Mouse (Mus musculus): ENCODE results near the gene Tenm3. TPM values are rescaled to one million over a fixed set of nuclear protein-coding genes. Genes with fewer than 3 reads are reported as not detected.

Tenm3 gene
- polyA plus RNA-seq, 1 experiment from 2014 or later, result 65.3 TPM

GRCm38 (mm10) chr8:48803070-48803469 lies 40.7 kb downstream of the Tenm3 start:
- Histone ChIP-seq H3K4me3 (no peak overlapping the region), H3K27ac (no peak overlapping the region), H3K36me3 (no peaks in the 10 kb centered on the region), H3K4me1 (peaks cover 19% of the 10 kb centered on the region), H3K9ac (no peak overlapping the region), H3K4me2 (replicated peaks) (no peak overlapping the region), H3K27me3 (no peaks in the 10 kb centered on the region), H3K9me3 (no peaks in the 10 kb centered on the region)
- ATAC-seq (ENCODE audit: insufficient number of reproducible peaks, insufficient read depth, low FRiP score, low TSS enrichment), result no peak
- WGBS, result 83% methylated on average over 8 of the region's 8 CpGs

GRCm38 (mm10) chr8:48802231-48802630 lies 41.5 kb downstream of the Tenm3 start:
- 38% methylated on average over 8 of the region's 8 CpGs for WGBS
- H3K4me2 ChIP-seq (replicated peaks), result no peak overlapping the region
- peaks cover 27% of the 10 kb centered on the region for H3K4me1 ChIP-seq
- no peaks in the 10 kb centered on the region for H3K9me3 ChIP-seq
- H3K4me3 ChIP-seq, result no peak overlapping the region
- no peaks in the 10 kb centered on the region for H3K27me3 ChIP-seq
- H3K27ac ChIP-seq, result no peak overlapping the region
- no peaks in the 10 kb centered on the region for H3K36me3 ChIP-seq
- no peak overlapping the region for H3K9ac ChIP-seq
- no peak for ATAC-seq (ENCODE audit: insufficient number of reproducible peaks, insufficient read depth, low FRiP score, low TSS enrichment)

- ATAC-seq (ENCODE audit: insufficient number of reproducible peaks, insufficient read depth, low FRiP score, low TSS enrichment), result 0 out of 2 replicates have a peak, but pooled peaks have one; percentile 41
- peaks cover 40% of the 10 kb centered on the region for H3K4me1 ChIP-seq
Observed at GRCm38 (mm10) chr8:48797955-48798359, 45.8 kb downstream of the Tenm3 start.

GRCm38 (mm10) chr8:48794285-48794684 lies 49.5 kb downstream of the Tenm3 start:
- no peaks in the 10 kb centered on the region for H3K27me3 ChIP-seq
- no peak overlapping the region for H3K4me3 ChIP-seq
- ATAC-seq (ENCODE audit: insufficient number of reproducible peaks, insufficient read depth, low FRiP score, low TSS enrichment), result no peak
- peaks cover 27% of the 10 kb centered on the region for H3K4me1 ChIP-seq
- H3K9ac ChIP-seq, result no peak overlapping the region
- no peak overlapping the region for H3K4me2 ChIP-seq (replicated peaks)
- WGBS, result 20% methylated on average over 7 of the region's 7 CpGs
- H3K27ac ChIP-seq, result 0 out of 2 replicates have a peak overlapping the region, but pooled peaks have one; percentile 17
- H3K9me3 ChIP-seq, result no peaks in the 10 kb centered on the region
- H3K36me3 ChIP-seq, result no peaks in the 10 kb centered on the region

More at GRCm38 (mm10) chr8:48797955-48798359, 45.8 kb downstream of the Tenm3 start:
- Histone ChIP-seq H3K9me3 (no peaks in the 10 kb centered on the region), H3K9ac (no peak overlapping the region), H3K4me2 (replicated peaks) (no peak overlapping the region), H3K4me3 (no peak overlapping the region), H3K27me3 (no peaks in the 10 kb centered on the region), H3K27ac (no peak overlapping the region), H3K36me3 (no peaks in the 10 kb centered on the region)
- WGBS, result 52% methylated on average over 5 of the region's 5 CpGs

GRCm38 (mm10) chr8:48793729-48794128 lies 50.0 kb downstream of the Tenm3 start:
- WGBS, result 45% methylated on average over 8 of the region's 8 CpGs
- no peaks in the 10 kb centered on the region for H3K36me3 ChIP-seq
- peaks cover 27% of the 10 kb centered on the region for H3K4me1 ChIP-seq
- no peaks in the 10 kb centered on the region for H3K9me3 ChIP-seq
- no peaks in the 10 kb centered on the region for H3K27me3 ChIP-seq
- H3K27ac ChIP-seq, result 0 out of 2 replicates have a peak overlapping the region, but pooled peaks have one; percentile 7
- H3K4me3 ChIP-seq, result no peak overlapping the region
- no peak overlapping the region for H3K9ac ChIP-seq
- no peak for ATAC-seq (ENCODE audit: insufficient number of reproducible peaks, insufficient read depth, low FRiP score, low TSS enrichment)
- H3K4me2 ChIP-seq (replicated peaks), result no peak overlapping the region

- H3K27ac ChIP-seq, result no peak overlapping the region
- 76% methylated on average over 10 of the region's 10 CpGs for WGBS
- H3K36me3 ChIP-seq, result no peaks in the 10 kb centered on the region
- no peaks in the 10 kb centered on the region for H3K27me3 ChIP-seq
- ATAC-seq (ENCODE audit: insufficient number of reproducible peaks, insufficient read depth, low FRiP score, low TSS enrichment), result no peak
- H3K4me3 ChIP-seq, result no peak overlapping the region
- H3K9me3 ChIP-seq, result no peaks in the 10 kb centered on the region
- no peak overlapping the region for H3K4me2 ChIP-seq (replicated peaks)
- peaks cover 20% of the 10 kb centered on the region for H3K4me1 ChIP-seq
- no peak overlapping the region for H3K9ac ChIP-seq
Observed at GRCm38 (mm10) chr8:48792587-48793326, 51.0 kb downstream of the Tenm3 start.

- H3K4me1 ChIP-seq, result peaks cover 5% of the 10 kb centered on the region; the same call in 1 of the 2 replicates
- no peak overlapping the region for H3K4me3 ChIP-seq
- 89% methylated on average over 9 of the region's 9 CpGs for WGBS
Observed at GRCm38 (mm10) chr8:48783308-48783707, 60.4 kb downstream of the Tenm3 start.

GRCm38 (mm10) chr8:48780628-48781027 lies 63.1 kb downstream of the Tenm3 start:
- H3K9ac ChIP-seq, result no peak overlapping the region
- no peak overlapping the region for H3K27ac ChIP-seq
- no peaks in the 10 kb centered on the region for H3K36me3 ChIP-seq
- WGBS, result 71% methylated on average over 6 of the region's 6 CpGs
- H3K27me3 ChIP-seq, result no peaks in the 10 kb centered on the region
- peaks cover 11% of the 10 kb centered on the region for H3K4me1 ChIP-seq
- no peaks in the 10 kb centered on the region for H3K9me3 ChIP-seq
- ATAC-seq (ENCODE audit: insufficient number of reproducible peaks, insufficient read depth, low FRiP score, low TSS enrichment), result no peak
- H3K4me2 ChIP-seq (replicated peaks), result no peak overlapping the region
- no peak overlapping the region for H3K4me3 ChIP-seq

More at GRCm38 (mm10) chr8:48783308-48783707, 60.4 kb downstream of the Tenm3 start:
- Histone ChIP-seq H3K4me2 (replicated peaks) (no peak overlapping the region), H3K27me3 (no peaks in the 10 kb centered on the region), H3K27ac (no peak overlapping the region), H3K9ac (no peak overlapping the region), H3K36me3 (no peaks in the 10 kb centered on the region), H3K9me3 (no peaks in the 10 kb centered on the region)
- no peak for ATAC-seq (ENCODE audit: insufficient number of reproducible peaks, insufficient read depth, low FRiP score, low TSS enrichment)

GRCm38 (mm10) chr8:48779194-48779593 lies 64.6 kb downstream of the Tenm3 start:
- no peak overlapping the region for H3K4me2 ChIP-seq (replicated peaks)
- H3K4me3 ChIP-seq, result no peak overlapping the region
- no peak overlapping the region for H3K9ac ChIP-seq
- no peaks in the 10 kb centered on the region for H3K36me3 ChIP-seq
- 68% methylated on average over 4 of the region's 4 CpGs for WGBS
- peaks cover 19% of the 10 kb centered on the region for H3K4me1 ChIP-seq
- no peaks in the 10 kb centered on the region for H3K27me3 ChIP-seq
- H3K27ac ChIP-seq, result no peak overlapping the region
- no peaks in the 10 kb centered on the region for H3K9me3 ChIP-seq
- ATAC-seq (ENCODE audit: insufficient number of reproducible peaks, insufficient read depth, low FRiP score, low TSS enrichment), result no peak

- H3K9ac ChIP-seq, result no peak overlapping the region
Observed at GRCm38 (mm10) chr8:48776081-48776480, 67.7 kb downstream of the Tenm3 start.

GRCm38 (mm10) chr8:48775531-48776037 lies 68.2 kb downstream of the Tenm3 start:
- no peak overlapping the region for H3K9ac ChIP-seq
- ATAC-seq (ENCODE audit: insufficient number of reproducible peaks, insufficient read depth, low FRiP score, low TSS enrichment), result 0 out of 2 replicates have a peak, but pooled peaks have one; percentile 43
- H3K4me1 ChIP-seq, result peaks cover 14% of the 10 kb centered on the region
- 5% methylated on average over 9 of the region's 9 CpGs for WGBS
- no peak overlapping the region for H3K4me3 ChIP-seq
- H3K36me3 ChIP-seq, result no peaks in the 10 kb centered on the region
- peak overlapping the region; percentile 39 for H3K4me2 ChIP-seq (replicated peaks)
- H3K27ac ChIP-seq, result peak overlapping the region; percentile 18; the same call in 1 of the 2 replicates
- H3K9me3 ChIP-seq, result no peaks in the 10 kb centered on the region
- H3K27me3 ChIP-seq, result no peaks in the 10 kb centered on the region

More at GRCm38 (mm10) chr8:48776081-48776480, 67.7 kb downstream of the Tenm3 start:
- WGBS, result 29% methylated on average over 9 of the region's 9 CpGs
- H3K27me3 ChIP-seq, result no peaks in the 10 kb centered on the region
- H3K9me3 ChIP-seq, result no peaks in the 10 kb centered on the region
- H3K4me2 ChIP-seq (replicated peaks), result peak overlapping the region; percentile 39
- H3K36me3 ChIP-seq, result no peaks in the 10 kb centered on the region
- H3K4me1 ChIP-seq, result peaks cover 15% of the 10 kb centered on the region
- H3K27ac ChIP-seq, result 0 out of 2 replicates have a peak overlapping the region, but pooled peaks have one; percentile 18
- no peak overlapping the region for H3K4me3 ChIP-seq
- ATAC-seq (ENCODE audit: insufficient number of reproducible peaks, insufficient read depth, low FRiP score, low TSS enrichment), result no peak

- no peak for ATAC-seq (ENCODE audit: insufficient number of reproducible peaks, insufficient read depth, low FRiP score, low TSS enrichment)
- Histone ChIP-seq H3K4me1 (peaks cover 14% of the 10 kb centered on the region), H3K9me3 (no peaks in the 10 kb centered on the region), H3K4me2 (replicated peaks) (no peak overlapping the region), H3K36me3 (no peaks in the 10 kb centered on the region), H3K27ac (no peak overlapping the region), H3K9ac (no peak overlapping the region), H3K4me3 (no peak overlapping the region), H3K27me3 (no peaks in the 10 kb centered on the region)
- 18% methylated on average over 4 of the region's 4 CpGs for WGBS
Observed at GRCm38 (mm10) chr8:48774837-48775236, 68.9 kb downstream of the Tenm3 start.
